Mouse (Mus musculus): ENCODE measurements around the gene Frmd8. TPM values are rescaled to one million over a fixed set of nuclear protein-coding genes. Genes with fewer than 3 reads are reported as not detected.

The Frmd8 gene
- 10 to 100 TPM in 1 of 2 experiments, 1 to 10 TPM in 1; 9.5 to 10.6 TPM for total RNA-seq (2021)
- long read RNA-seq, experiment 1, full-length matches to known transcripts = 10 of 28 reads
- long read RNA-seq, experiment 1, partial matches to known transcripts = 5 of 28 reads
- long read RNA-seq, experiment 1, other reads (novel, unspliced or antisense) = 13 of 28 reads
- long read RNA-seq, experiment 2, full-length matches to known transcripts = 16 of 30 reads
- long read RNA-seq, experiment 2, partial matches to known transcripts = 2 of 30 reads
- long read RNA-seq, experiment 2, other reads (novel, unspliced or antisense) = 12 of 30 reads

GRCm38 (mm10) chr19:5874969-5875480 lies at the start of gene Frmd8:
Gene Frmd8, minus strand, starts transcription at chr19:5875274.
- DNase-seq (ENCODE audit: low spot score in 2 of 2) = peak; percentile 84 to 91
- H3K4me3 ChIP-seq = peak within 1 kb of the TSS; percentile 75
- TF ChIP-seq CTCF (conservative IDR thresholded peaks at IDR 0.05) = no peak
- peak within 1 kb of the TSS; percentile 74 for H3K27ac ChIP-seq

- DNase-seq (ENCODE audit: low spot score in 2 of 2) = peak; percentile 88 to 90
- H3K4me3 ChIP-seq = peak within 1 kb of the TSS; percentile 70
- no peak for TF ChIP-seq CTCF (conservative IDR thresholded peaks at IDR 0.05)
- H3K27ac ChIP-seq = peak within 1 kb of the TSS; percentile 77
Measured at GRCm38 (mm10) chr19:5924713-5925093, 49.6 kb upstream of the Frmd8 start, which contains the start of gene Cdc42ep2. Gene Cdc42ep2, minus strand, starts transcription at chr19:5924816.

GRCm38 (mm10) chr19:5923990-5924712 lies 49.1 kb upstream of the Frmd8 start:
- H3K27ac ChIP-seq = peak overlapping the region; percentile 77
- TF ChIP-seq CTCF (conservative IDR thresholded peaks at IDR 0.05) = peak; percentile 92
- H3K4me3 ChIP-seq = peak overlapping the region; percentile 70
- DNase-seq (ENCODE audit: low spot score in 2 of 2) = peak; percentile 71 to 86

- no peak for TF ChIP-seq CTCF (conservative IDR thresholded peaks at IDR 0.05)
- DNase-seq (ENCODE audit: low spot score in 2 of 2) = no peak
- Histone ChIP-seq H3K27ac (no peak overlapping the region), H3K4me3 (no peak overlapping the region; the same call in 1 of the 2 replicates)
Measured at GRCm38 (mm10) chr19:5922963-5923362, 47.9 kb upstream of the Frmd8 start.

- TF ChIP-seq CTCF (conservative IDR thresholded peaks at IDR 0.05) = no peak
- no peak for DNase-seq (ENCODE audit: low spot score in 2 of 2)
- 0 out of 2 replicates have a peak overlapping the region, but pooled peaks have one; percentile 10 for H3K27ac ChIP-seq
- H3K4me3 ChIP-seq = no peak overlapping the region; the same call in 1 of the 2 replicates
Measured at GRCm38 (mm10) chr19:5922119-5922942, 47.3 kb upstream of the Frmd8 start.

- TF ChIP-seq CTCF (conservative IDR thresholded peaks at IDR 0.05) = no peak
- no peak overlapping the region for H3K4me3 ChIP-seq
- no peak for DNase-seq (ENCODE audit: low spot score in 2 of 2)
- no peak overlapping the region for H3K27ac ChIP-seq
Measured at GRCm38 (mm10) chr19:5921715-5922114, 46.6 kb upstream of the Frmd8 start.

GRCm38 (mm10) chr19:5913007-5913719 lies 38.1 kb upstream of the Frmd8 start, which contains the start of gene Dpf2:
Gene Dpf2, minus strand, starts transcription at chr19:5913010.
- H3K27ac ChIP-seq = peak within 1 kb of the TSS; percentile 94
- no peak for TF ChIP-seq CTCF (conservative IDR thresholded peaks at IDR 0.05)
- peak within 1 kb of the TSS; percentile 97 for H3K4me3 ChIP-seq
- no peak for DNase-seq (ENCODE audit: low spot score in 2 of 2)

- Histone ChIP-seq H3K27ac (peak overlapping the region; percentile 94), H3K4me3 (peak overlapping the region; percentile 97)
- TF ChIP-seq CTCF (conservative IDR thresholded peaks at IDR 0.05) = peak; percentile 29
- peak; percentile 99 for DNase-seq (ENCODE audit: low spot score in 2 of 2)
Measured at GRCm38 (mm10) chr19:5912103-5913006, 37.3 kb upstream of the Frmd8 start.

GRCm38 (mm10) chr19:5911430-5912102 lies 36.5 kb upstream of the Frmd8 start:
- DNase-seq (ENCODE audit: low spot score in 2 of 2) = no peak
- Histone ChIP-seq H3K27ac (peak overlapping the region; percentile 94), H3K4me3 (peak overlapping the region; percentile 97)
- TF ChIP-seq CTCF (conservative IDR thresholded peaks at IDR 0.05) = no peak

GRCm38 (mm10) chr19:5910221-5910620 lies 35.1 kb upstream of the Frmd8 start:
- H3K4me3 ChIP-seq = peak overlapping the region; percentile 25; the same call in 1 of the 2 replicates
- H3K27ac ChIP-seq = peak overlapping the region; percentile 55
- peak; percentile 21; the same call in 1 of the 2 replicates for TF ChIP-seq CTCF (conservative IDR thresholded peaks at IDR 0.05)
- no peak for DNase-seq (ENCODE audit: low spot score in 2 of 2)

All from layer of hippocampus, adult 2 months (tissue).